Mouse (Mus musculus) testis, adult 2 months (tissue): ENCODE measurements around the gene Cbfa2t3. TPM values are rescaled to one million over a fixed set of nuclear protein-coding genes. Genes with fewer than 3 reads are reported as not detected.

Experiments used
- H3K27ac ChIP-seq: fragments of 200-500 bp; 2 replicates; pipeline ENCODE4 v1.5.1; 2012; ENCODE audit warnings: low read depth, low read length; ENCODE audit not compliant: control insufficient read depth, insufficient read depth
- H3K27me3 ChIP-seq: fragments of 200-500 bp; 2 replicates; pipeline ENCODE4 v1.6.1; 2012; ENCODE audit warnings: mild to moderate bottlenecking, low read length, moderate library complexity; ENCODE audit not compliant: control insufficient read depth, insufficient read depth
- H3K36me3 ChIP-seq: fragments of 200-500 bp; 2 replicates; pipeline ENCODE4 v1.6.1; 2012; ENCODE audit warnings: mild to moderate bottlenecking, low read length; ENCODE audit not compliant: control insufficient read depth, insufficient read depth
- H3K4me1 ChIP-seq: fragments of 200-500 bp; 2 replicates; pipeline ENCODE4 v1.6.1; 2012; ENCODE audit warnings: low read length; ENCODE audit not compliant: control insufficient read depth, insufficient read depth
- H3K4me3 ChIP-seq: fragments of 200-500 bp; 2 replicates; pipeline ENCODE4 v1.5.1; 2012; ENCODE audit warnings: low read depth, mild to moderate bottlenecking, low read length, moderate library complexity, mixed read lengths; ENCODE audit not compliant: control insufficient read depth
- CTCF ChIP-seq: fragments of 200-500 bp; IDR thresholded peaks from 2 replicates; pipeline ENCODE4 v1.5.1; 2012; ENCODE audit warnings: low read depth, mild to moderate bottlenecking, inconsistent platforms, low read length, moderate library complexity; ENCODE audit not compliant: control insufficient read depth, insufficient read depth, insufficient replicate concordance
- POLR2A ChIP-seq: fragments of 200-500 bp; IDR thresholded peaks from 2 replicates; pipeline ENCODE4 v1.6.1; 2012; ENCODE audit warnings: low read depth, mild to moderate bottlenecking, inconsistent platforms, low read length, moderate library complexity; ENCODE audit not compliant: control insufficient read depth
- polyA plus RNA-seq: library from polyadenylated mRNA; depleted of rRNA; stranded (reverse); fragments of >200 nt; gene quantifications from 2 replicates; pipeline ENCODE4 v1.2.3, GENCODE M21; 2012

Cbfa2t3 gene
- polyA plus RNA-seq, 1 experiment: 0.59 TPM

DNA sequence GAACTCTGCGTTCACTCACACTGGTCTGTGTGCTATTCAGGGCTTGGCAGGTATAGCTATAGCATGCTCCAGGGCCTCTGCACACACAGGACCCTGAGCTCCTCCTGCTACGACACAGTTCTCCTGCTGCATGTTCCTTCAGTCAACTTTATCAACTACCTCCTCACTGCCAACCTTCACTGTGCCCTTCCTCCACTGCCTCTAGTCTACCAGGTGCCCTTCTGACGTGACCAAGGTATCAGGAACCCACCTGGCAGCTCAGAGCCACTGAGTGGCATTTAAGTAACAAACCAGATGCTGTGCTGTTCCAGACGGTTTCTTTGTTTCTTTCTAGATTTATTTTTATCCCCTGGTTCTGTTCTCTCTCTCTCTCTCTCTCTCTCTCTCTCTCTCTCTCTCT is 8.3 kb upstream of the Cbfa2t3 start:
- no peaks in the 10 kb centered on the region for H3K27me3 ChIP-seq
- no peak for TF ChIP-seq CTCF
- no peak for TF ChIP-seq POLR2A
- H3K36me3 ChIP-seq: no peaks in the 10 kb centered on the region
- no peak overlapping the region for H3K4me3 ChIP-seq
- H3K4me1 ChIP-seq: no peaks in the 10 kb centered on the region
- no peak overlapping the region for H3K27ac ChIP-seq

DNA sequence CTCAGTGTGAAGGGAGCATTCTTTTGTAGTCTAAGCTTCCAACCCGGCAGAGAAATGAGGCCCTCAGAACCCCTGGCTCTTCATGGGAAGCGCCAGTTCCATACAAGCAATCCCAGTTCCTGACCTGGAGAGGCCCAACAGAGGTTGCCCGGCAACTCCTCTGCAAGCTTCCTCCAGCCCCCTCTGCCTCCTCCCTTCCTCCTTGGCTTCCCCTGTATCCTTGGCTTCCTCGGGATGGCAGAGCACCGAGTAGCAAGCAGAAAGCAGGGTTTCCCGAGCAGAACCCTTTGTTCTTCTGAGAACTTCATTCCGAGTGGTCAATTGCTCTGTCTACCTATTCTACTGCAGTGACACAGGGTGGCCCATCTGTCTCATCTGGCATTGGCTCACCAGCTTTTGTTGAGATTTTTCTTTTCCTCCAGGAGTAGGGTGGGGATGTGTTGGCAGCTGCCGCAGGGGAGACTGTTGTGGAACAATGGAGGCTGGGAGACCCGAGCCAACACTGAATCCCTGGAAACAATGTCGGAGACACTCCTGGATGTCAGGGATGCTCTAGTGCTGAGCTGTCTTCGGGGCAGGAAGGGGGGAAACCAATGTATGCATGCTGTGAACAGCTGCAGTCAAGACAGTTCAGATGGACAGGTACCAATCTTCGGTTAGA is 7.1 kb upstream of the Cbfa2t3 start:
- Histone ChIP-seq H3K4me1 (no peaks in the 10 kb centered on the region), H3K36me3 (no peaks in the 10 kb centered on the region), H3K27ac (no peak overlapping the region), H3K4me3 (no peak overlapping the region), H3K27me3 (no peaks in the 10 kb centered on the region)
- TF ChIP-seq CTCF (no peak), POLR2A (no peak)

- no peak overlapping the region for H3K27ac ChIP-seq
- H3K27me3 ChIP-seq: no peaks in the 10 kb centered on the region
- H3K36me3 ChIP-seq: no peaks in the 10 kb centered on the region
- TF ChIP-seq POLR2A (no peak), CTCF (no peak)
- no peaks in the 10 kb centered on the region for H3K4me1 ChIP-seq
- no peak overlapping the region for H3K4me3 ChIP-seq
Observed at GRCm38 (mm10) chr8:122704612-122705011, 5.7 kb upstream of the Cbfa2t3 start.

DNA sequence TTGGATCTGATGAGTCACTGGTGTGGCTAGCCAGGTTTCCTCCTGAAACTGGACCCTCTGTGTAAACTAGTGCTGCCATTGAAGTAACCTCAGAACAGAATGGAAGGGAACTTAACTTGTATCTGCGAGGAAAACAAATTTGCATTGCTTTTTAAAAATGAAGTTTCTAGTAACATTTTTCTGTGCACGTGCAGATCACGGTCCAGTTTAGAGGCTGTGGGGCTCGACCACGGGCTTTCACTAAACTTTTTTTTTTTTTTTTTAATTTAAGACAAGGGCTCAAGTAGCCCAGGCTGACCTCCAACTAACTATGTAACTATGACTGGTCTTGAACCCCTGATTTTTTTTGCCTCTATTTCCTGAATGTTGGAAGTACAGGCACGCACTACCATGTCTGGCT is 4.0 kb upstream of the Cbfa2t3 start:
- no peak overlapping the region for H3K27ac ChIP-seq
- H3K36me3 ChIP-seq: no peaks in the 10 kb centered on the region
- no peak for TF ChIP-seq POLR2A
- TF ChIP-seq CTCF: no peak
- H3K4me3 ChIP-seq: no peak overlapping the region
- no peaks in the 10 kb centered on the region for H3K27me3 ChIP-seq
- H3K4me1 ChIP-seq: no peaks in the 10 kb centered on the region

DNA sequence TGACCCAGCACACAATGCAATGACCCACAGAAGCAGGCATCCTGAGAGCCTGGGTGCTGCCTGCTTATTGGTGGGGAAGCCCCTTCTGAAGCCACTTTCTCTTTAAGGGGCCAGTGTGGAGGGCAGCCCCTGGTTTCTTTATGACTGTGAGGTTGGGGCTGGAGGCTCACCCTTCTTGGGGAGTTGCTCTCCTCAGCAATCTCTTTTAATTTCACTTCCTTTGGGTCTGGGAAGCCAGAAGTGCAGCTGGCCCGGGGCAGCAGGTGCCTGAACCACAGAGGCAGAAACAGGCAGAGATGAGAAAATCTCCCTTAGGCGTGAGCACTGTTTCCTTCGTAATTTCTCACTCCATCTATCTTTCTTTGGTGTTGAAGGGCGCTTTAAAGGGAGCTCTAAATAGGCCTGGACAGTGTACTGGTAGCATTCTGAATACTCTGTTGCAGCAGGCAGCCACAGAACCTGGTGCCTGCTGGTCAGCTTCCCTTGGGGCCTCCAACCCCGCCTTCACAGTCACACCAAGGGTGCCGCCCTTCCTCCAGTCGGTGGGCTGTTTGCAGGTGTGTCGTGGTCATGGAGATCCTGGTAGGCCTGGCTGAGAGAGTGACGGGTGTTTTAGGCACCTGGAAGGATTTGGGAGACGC is 3.5 kb upstream of the Cbfa2t3 start:
- no peak for TF ChIP-seq CTCF
- no peak for TF ChIP-seq POLR2A
- Histone ChIP-seq H3K36me3 (no peaks in the 10 kb centered on the region), H3K4me3 (no peak overlapping the region), H3K4me1 (no peaks in the 10 kb centered on the region), H3K27me3 (no peaks in the 10 kb centered on the region), H3K27ac (no peak overlapping the region)

DNA sequence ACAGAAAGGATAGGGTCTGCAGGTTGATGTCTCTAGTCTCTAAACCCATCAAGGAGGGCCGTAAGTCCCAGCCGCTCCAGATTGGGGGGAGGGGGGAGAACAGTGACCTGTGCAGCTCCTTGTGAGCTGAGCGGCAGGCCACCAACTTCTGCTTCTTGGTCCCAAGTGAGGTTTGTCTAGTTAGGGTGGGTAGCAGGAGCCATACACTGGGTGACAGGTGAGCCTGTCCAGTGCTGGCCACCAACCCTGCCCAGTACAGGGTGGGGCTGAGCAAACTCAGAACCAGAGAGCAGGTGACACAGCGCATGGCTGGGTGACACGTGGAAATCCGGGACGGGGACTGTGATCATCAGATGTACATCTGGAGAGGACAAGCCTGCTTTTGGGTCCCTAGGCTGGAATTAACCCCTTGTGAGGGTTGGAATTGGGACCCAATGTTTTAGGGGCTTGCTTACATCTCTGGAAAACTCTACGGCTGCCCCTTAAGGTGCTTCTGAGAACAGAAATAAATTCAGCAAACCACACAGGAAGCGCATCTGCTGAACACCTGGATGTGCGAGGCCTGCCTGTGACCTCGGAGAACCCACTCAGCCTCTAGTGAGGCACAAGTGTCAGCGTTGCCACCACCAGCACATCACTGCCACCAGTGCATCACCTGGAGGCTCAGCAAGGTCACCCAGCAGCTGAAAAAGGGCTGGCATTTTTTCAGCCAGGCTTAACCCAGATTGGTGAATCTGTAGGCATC is 2.7 kb upstream of the Cbfa2t3 start:
- TF ChIP-seq POLR2A (no peak), CTCF (no peak)
- Histone ChIP-seq H3K27ac (no peak overlapping the region), H3K36me3 (no peaks in the 10 kb centered on the region), H3K4me3 (no peak overlapping the region), H3K27me3 (no peaks in the 10 kb centered on the region), H3K4me1 (no peaks in the 10 kb centered on the region)

DNA sequence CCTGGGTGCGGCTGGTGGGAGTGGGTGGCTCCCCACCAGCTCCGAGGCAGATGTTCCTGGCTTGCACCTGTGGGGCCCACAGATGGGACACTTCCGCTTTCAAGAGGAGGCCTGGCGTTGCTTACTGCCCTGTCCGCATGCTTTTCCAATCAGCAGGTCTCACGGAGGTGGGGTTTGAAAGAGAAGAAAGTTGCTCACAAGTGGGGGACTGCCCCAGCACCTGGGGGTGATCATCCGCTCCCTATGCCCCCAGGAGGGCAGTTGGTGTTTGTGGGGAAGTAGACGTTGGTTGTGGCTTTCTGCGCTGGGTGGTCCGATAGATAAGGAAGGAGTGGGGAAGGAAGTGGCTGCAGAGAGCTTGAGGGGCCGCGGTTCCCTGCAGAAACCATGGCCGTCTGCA is 1.7 kb upstream of the Cbfa2t3 start:
- Histone ChIP-seq H3K27me3 (no peaks in the 10 kb centered on the region), H3K4me3 (no peak overlapping the region), H3K36me3 (no peaks in the 10 kb centered on the region), H3K27ac (no peak overlapping the region), H3K4me1 (no peaks in the 10 kb centered on the region)
- no peak for TF ChIP-seq CTCF
- TF ChIP-seq POLR2A: no peak
